Mouse (Mus musculus) spleen, embryonic (tissue): ENCODE measurements around the gene Ube2c.

ENCODE experiments used
- CTCF ChIA-PET: fragments of 350-600 bp; sonication (Branson Sonifier 250); formaldehyde crosslinking; loops from one replicate; lab custom pipeline; 2022; lab: Charles Lee

Gene Ube2c

GRCm38 (mm10) chr2:164769258-164770037 is at the start of gene Ube2c:
Gene Ube2c (plus strand): TSS chr2:164769898.
- CTCF ChIA-PET: interaction anchor here (0.7 kb wide), 1 partner anchor 131 kb away, joined by 4 read pairs; no protein-coding TSS in a partner anchor

DNA sequence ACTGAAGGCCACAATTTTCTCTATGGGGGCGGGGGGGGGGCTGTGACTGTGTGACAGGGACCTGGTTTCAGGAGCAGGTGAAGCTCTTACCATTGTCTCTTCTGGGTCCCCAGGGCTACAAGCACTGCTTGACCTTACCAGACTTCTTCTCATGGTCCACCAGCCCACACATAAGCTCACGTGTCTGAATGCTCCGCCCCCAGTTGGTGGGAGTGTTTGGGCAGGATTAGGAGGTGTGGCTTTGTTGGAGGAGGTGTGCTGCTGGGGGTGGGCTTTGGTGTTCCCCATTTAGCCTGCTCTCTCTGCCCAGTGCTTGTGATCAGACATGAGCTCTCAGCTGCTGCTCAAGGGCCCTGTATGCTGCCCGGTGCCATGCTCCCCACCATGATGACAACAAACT is 46.4 kb upstream of the Ube2c start:
- CTCF ChIA-PET: no interaction called here

GRCm38 (mm10) chr2:164725895-164726619 is 43.6 kb upstream of the Ube2c start:
- CTCF ChIA-PET: interaction anchor here (0.6 to 0.7 kb wide), 2 partner anchors 202 to 283 kb away, joined by 3 to 4 read pairs; no protein-coding TSS in a partner anchor

GRCm38 (mm10) chr2:164731719-164732118 is 38.0 kb upstream of the Ube2c start:
- CTCF ChIA-PET: no interaction called here

- CTCF ChIA-PET: no interaction called here
These were observed 36.4 kb upstream of the Ube2c start for GRCm38 (mm10) chr2:164733259-164733658.

DNA sequence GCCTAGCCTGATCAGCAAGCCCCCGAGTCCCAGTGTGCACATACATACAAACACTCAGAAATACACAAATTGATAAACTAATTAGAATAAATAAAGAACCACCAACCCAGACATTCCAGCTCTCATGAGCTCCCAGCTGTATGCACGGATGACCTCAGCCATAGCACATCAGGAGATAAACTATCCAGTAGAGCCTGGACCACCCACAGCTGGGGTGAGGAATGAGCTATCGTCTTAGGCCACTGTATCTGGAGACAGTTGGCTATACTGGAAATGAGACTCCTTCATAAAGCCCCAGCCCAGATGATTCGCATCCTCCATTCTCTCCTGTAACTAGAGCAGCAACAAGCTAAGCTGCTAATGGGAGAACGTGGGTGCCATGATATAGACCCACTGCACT is 34.9 kb upstream of the Ube2c start:
- CTCF ChIA-PET: no interaction called here

DNA sequence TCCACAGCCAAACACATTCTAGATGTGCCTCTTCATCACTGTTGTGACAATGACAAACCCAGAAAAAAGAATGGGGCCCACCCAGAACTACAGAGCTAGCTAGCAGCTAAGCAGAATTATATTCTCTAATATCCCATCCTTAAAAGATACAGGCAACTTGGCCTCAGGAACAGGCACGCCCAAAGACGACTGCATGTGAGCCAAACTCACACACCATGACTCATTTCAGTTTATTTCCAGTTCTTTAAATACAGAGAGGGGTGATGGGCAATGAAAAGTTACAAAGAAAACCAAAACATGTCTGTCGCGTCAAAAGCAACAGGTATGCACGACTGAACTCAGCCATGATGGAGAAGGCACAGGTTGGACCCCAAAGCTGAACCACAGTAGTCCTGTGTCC is 34.3 kb upstream of the Ube2c start:
- CTCF ChIA-PET: no interaction called here

- CTCF ChIA-PET: interaction anchor here (0.5 kb wide), 1 partner anchor 31 kb away, joined by 4 read pairs; no protein-coding TSS in a partner anchor
These were observed 32.2 kb upstream of the Ube2c start for GRCm38 (mm10) chr2:164737377-164738090.

- CTCF ChIA-PET: no interaction called here
These were observed 29.8 kb upstream of the Ube2c start for GRCm38 (mm10) chr2:164739876-164740275.

DNA sequence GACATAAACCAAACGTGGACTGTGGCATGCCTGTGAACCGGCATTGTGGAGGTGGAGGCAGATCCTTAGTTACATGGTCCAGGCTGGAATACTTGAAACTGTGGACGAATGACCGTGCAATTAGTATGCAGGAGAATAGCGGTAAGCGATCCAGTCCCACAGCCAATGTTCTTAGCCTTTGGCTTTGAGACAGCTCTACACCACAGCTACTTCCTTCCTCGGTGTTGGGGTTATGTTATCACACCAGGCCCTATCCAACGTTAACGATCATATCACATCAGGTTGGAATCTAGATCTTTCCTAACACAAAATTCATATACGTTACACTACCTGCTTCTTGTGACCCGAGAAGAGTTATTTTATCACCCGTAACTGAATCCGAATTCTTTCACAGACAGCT is 24.7 kb upstream of the Ube2c start:
- CTCF ChIA-PET: interaction anchor here (0.5 kb wide), 1 partner anchor 49 kb away, joined by 3 read pairs; no protein-coding TSS in a partner anchor

DNA sequence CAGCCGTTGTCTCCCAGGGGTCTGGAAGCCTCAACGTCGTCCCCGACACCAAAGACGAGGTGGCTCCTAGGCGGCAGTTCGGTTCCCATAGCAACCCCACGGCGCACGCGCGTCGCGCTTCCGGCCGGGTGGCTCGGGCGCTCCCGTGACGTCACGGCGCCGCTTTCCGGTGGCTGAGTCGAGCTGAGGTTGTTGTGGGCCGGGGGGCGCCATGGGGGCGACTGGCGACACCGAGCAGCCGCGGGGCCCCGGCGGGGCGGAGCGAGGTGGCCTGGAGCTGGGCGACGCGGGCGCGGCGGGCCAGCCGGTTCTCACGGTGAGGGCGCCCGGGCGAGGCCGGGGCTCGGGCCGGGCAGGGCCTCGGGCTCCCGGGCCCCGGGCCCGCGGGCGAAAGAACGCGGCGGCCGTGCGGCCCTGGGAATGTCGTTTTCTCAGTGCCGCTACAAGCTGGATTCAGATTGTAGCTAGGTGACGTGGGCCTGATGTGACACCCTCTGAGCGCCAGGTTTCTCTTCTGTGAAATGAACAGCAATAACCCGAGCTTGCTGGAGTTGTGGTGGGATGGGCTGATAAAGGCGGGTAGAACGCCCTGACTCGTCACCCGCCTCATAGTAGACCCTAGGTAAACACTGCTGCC is 23.7 kb upstream of the Ube2c start, which contains the start of the genes Wfdc3 and Dnttip1:
TSS of gene Wfdc3 (minus strand) at position 89 of the 637 bp plus-strand sequence.
TSS of gene Dnttip1 (plus strand) at position 141 of the 637 bp plus-strand sequence.
- CTCF ChIA-PET: interaction anchor here (0.8 kb wide), 1 partner anchor 15 kb away, joined by 4 read pairs; no protein-coding TSS in a partner anchor

DNA sequence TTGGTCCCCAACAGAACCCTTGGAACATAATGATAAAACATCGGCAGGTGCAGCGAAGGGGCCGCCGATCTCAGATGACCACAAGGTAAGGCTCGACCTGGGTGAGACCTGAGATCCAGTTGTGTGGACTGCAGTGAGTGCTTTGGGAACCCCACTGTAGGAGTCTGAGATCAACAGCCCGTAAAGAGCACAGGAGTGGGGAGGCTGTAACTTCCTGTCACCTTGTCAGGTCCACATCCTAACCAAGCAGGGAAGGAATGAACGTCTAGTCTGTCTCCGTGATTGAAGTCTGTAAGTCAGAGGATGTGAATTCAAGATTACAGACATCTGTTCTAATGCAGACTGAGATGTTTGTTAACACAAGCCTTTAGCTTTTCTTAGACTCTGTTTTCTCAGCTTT is 23.0 kb upstream of the Ube2c start:
- CTCF ChIA-PET: interaction anchor here (0.8 kb wide), 1 partner anchor 15 kb away, joined by 4 read pairs; no protein-coding TSS in a partner anchor

- CTCF ChIA-PET: no interaction called here
These were observed 21.5 kb upstream of the Ube2c start for GRCm38 (mm10) chr2:164748191-164748590.

DNA sequence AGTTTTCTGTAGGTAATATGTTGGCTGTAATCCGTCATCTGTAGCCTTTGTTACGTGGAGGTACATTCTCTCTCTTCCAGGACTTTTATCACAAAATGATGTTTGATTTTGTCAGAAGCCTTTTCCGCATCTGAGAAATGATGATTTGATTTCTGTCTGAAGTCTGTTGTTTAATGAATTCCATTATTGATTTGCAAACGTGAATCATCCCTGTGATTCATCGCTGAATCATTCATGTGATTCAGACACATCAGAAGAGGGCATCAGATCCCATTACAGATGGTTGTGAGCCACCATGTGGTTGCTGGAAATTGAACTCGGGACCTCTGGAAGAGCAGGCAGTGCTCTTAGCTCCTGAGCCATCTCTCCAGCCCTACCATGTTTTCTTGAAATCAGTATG is 20.7 kb upstream of the Ube2c start:
- CTCF ChIA-PET: no interaction called here

DNA sequence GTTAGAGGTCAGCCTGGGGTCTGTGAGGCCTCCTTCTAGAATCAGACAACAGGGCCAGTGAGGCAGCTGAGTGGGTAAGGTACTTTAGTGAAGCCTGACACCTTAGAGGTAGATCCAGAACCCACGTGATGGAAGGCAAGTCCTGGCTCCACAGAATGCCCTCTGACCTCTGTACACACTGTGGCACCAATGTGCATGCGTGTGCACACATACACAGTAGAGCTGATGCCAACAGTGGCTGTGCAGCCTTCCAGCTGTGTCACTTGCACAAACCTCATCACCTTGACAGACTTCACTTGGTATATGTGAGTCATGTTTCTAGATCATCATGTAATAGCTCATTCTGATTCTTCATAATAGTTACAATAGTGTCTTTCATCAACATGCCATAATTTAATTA is 17.2 kb upstream of the Ube2c start:
- CTCF ChIA-PET: interaction anchor here (0.6 kb wide), 1 partner anchor 255 kb away, joined by 3 read pairs; no protein-coding TSS in a partner anchor

- CTCF ChIA-PET: no interaction called here
These were observed 15.6 kb upstream of the Ube2c start for GRCm38 (mm10) chr2:164754105-164754504.

DNA sequence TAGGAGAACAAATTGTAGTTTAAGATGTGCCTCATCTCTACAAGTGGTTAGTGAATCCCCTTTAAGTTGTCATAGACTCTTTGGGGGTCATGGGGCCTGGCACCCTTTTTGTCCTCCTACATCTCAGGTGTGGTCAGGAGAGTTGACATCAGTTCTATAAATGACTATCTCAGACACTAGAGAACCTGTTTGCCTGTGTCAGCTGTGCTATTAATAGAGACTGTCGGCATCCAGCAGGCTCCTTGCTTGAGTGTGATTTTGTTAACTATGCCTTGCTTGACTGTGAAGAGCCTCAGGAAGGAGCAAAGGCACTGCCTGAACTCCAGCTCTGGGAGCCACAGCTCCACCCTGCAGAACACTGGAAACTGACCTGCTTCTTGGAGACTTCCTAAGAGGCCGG is 14.9 kb upstream of the Ube2c start:
- CTCF ChIA-PET: no interaction called here

DNA sequence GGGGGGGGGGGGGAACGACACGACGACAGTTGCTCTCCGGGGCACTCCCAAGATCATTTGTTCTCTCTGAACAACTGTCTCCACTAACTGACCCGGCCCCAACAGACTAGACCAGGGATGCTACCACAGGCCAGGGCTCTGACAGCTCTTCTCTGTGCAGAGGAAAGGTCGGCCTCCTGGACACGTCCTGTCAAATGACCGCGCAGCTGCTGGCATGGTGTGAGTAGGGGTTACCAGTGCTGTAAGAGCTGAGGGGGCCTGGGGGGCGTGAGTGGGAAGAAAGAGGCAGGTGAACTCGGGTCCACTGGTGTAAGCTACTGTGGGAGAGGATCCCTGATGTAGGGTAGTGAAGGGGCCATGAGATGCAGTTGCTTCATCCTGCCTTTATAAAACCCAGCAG is 11.9 kb upstream of the Ube2c start:
- CTCF ChIA-PET: interaction anchor here (0.6 kb wide), 1 partner anchor 986 kb away, joined by 3 read pairs; no protein-coding TSS in a partner anchor

DNA sequence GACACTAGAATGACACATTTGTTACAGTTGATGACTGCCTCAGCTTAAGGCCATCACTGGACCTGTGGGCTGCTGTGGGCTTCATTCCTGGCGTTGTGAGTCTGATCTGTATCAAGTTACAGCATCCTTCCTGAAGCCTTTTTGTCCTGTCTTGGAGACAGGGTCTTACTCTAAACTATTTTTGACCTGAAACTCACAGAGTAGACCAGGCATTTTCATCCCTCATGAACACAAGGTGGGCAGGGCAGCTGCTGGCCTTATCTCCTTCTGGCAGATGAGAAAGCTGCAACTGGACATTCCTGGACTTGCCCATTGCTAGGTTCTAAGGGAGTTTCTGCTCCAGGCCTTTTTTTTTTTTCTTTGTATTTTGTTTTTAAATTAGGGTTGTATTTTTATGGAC is 11.0 kb upstream of the Ube2c start:
- CTCF ChIA-PET: no interaction called here

DNA sequence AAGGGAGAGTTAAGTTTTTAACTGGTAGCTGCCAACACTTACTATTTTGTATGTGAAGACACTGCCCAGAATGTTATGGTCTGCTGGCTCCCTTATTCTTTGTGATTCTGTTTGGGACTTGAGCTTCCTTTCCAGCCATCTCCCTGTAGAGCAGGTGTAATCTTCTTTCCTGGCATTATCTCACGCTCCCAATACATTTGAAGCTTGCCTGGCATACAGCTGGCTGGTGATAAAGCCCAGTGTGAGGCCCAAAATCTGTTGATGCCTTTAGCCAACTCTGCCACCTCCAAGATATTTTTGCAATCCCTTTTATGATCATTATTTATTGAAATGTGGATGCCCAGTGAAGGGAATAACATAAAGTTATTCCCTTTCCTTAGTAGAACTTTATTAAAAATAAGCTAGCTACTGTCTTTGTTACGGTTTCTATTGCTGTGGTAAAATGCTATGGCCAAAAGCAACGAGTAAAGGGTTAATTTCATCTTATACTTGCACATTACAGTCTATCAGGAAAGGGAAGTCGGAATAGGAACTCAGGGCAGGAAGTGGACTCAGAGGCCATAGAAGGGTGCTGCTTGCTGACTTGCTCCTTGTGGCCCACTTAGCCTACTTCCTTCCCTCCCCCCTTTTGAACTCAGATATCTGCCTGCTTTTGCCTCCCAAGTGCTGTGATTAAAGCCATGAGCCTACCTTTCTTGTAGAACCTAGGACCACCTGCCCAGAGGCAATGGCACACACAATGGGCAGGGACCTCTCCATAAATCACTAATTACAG is 9.5 kb upstream of the Ube2c start:
- CTCF ChIA-PET: no interaction called here
